Mouse (Mus musculus): ENCODE measurements around the gene Arhgap28.

DNA sequence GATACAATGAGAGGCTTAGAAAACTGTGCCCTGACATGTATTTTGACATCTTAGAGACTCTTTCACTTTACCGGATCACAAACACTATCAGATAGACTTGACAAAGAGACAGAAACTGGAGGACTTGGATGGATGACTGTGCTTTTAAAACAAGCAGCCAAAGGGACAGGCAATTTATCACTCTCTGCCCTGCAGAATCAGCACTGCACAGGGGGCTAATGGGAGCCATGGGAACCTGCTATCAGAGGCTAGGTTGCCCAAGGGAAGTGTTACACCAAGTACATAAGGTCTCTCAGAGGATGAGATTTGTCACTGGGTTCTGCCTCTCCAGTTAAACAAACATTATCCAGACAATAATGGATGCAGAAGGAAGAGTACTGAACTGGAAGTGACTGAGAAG is 33.1 kb upstream of the Arhgap28 start:
- TF ChIP-seq POLR2A (IDR thresholded peaks at IDR 0.05; ENCODE audit: borderline replicate concordance, control insufficient read depth, low read depth, low read length): no peak
- no peak for TF ChIP-seq CTCF (IDR thresholded peaks at IDR 0.05; ENCODE audit: control insufficient read depth, insufficient read depth, low read length)
